Mouse (Mus musculus): ENCODE data around the gene Pfkfb4.

- TF ChIP-seq EP300 (IDR thresholded peaks at IDR 0.05; ENCODE audit: low read depth): no peak
- TF ChIP-seq CTCF (IDR thresholded peaks at IDR 0.05; ENCODE audit: low read depth): no peak
These were observed 13.6 kb upstream of the Pfkfb4 start for GRCm38 (mm10) chr9:108977966-108978365.

Measured in liver, postnatal 0 days (tissue).